8 mouse cellular contexts compared by ENCODE assay signal in genomic region chr5:121824121-121824520, GRCm38 (mm10). TPM values are rescaled to one million over a fixed set of nuclear protein-coding genes. Genes with fewer than 3 reads are reported as not detected.
A peak's percentile ranks its signal among the peaks of the same experiment; 100 is the strongest.
DNase-seq lines count a peak whose midpoint lies in the region; ATAC-seq and TF ChIP-seq lines count a peak whose summit lies in the region.

No protein-coding gene starts in this region.

- ATAC-seq in hindbrain, embryonic 14.5 days (ENCODE audit: low FRiP score), result no peak
- peak; percentile 24; the same call in 1 of the 2 replicates for ATAC-seq in liver, postnatal 0 days
- no peak for ATAC-seq in erythroblast, adult 5-6 weeks (replicated peaks; ENCODE audit: low FRiP score, poor library complexity, severe bottlenecking)

- intact Hi-C loops in left cerebral cortex, postnatal 14 days (cut with DNase I), result no loop called here

- H3K4me3 ChIP-seq in bone marrow macrophage, adult 2 months (ENCODE audit: insufficient read depth, low read length), result no peak overlapping the region
- H3K4me3 ChIP-seq in hindbrain, embryonic 14.5 days (replicated peaks; ENCODE audit: low read length), result no peak overlapping the region
- no peak overlapping the region for H3K4me3 ChIP-seq in liver, postnatal 0 days (ENCODE audit: low read depth, low read length)

- no peak overlapping the region for H3K4me2 ChIP-seq in hindbrain, embryonic 14.5 days (replicated peaks)
- H3K4me2 ChIP-seq in liver, postnatal 0 days (ENCODE audit: low read depth, low read length), result 0 out of 2 replicates have a peak overlapping the region, but pooled peaks have one; percentile 20

- WGBS in hindbrain, embryonic 14.5 days, result 51% methylated on average over 4 of the region's 4 CpGs
- 41% methylated on average over 4 of the region's 4 CpGs for WGBS in liver, postnatal 0 days (ENCODE audit: insufficient replicate concordance)

- peak overlapping the region; percentile 47 for H3K27ac ChIP-seq in bone marrow macrophage, adult 2 months (ENCODE audit: insufficient read depth, low read depth, low read length)
- H3K27ac ChIP-seq in hindbrain, embryonic 14.5 days, result peak overlapping the region; percentile 32; the same call in 1 of the 2 replicates
- H3K27ac ChIP-seq in liver, postnatal 0 days (ENCODE audit: low read depth), result no peak overlapping the region

- peak; percentile 55 for DNase-seq in adrenal gland, postnatal 14 days
- DNase-seq in adrenal gland, postnatal 25 days, result no peak
- DNase-seq in hindbrain, embryonic 14.5 days (ENCODE audit: low spot score), result no peak
- peak; percentile 47 for DNase-seq in liver, postnatal 0 days
- DNase-seq in right cerebral cortex, postnatal 25 days, result no peak
- DNase-seq in left cerebral cortex, postnatal 14 days (ENCODE audit: low spot score in 2 of 2), result no peak

- no peak overlapping the region for H3K9ac ChIP-seq in hindbrain, embryonic 14.5 days
- H3K9ac ChIP-seq in liver, postnatal 0 days (replicated peaks), result no peak overlapping the region; the same call in 1 of the 2 replicates

- no peak for TF ChIP-seq POLR2A in bone marrow macrophage, adult 2 months (IDR thresholded peaks at IDR 0.05; ENCODE audit: borderline replicate concordance, low read depth, low read length)

- no peak for TF ChIP-seq CTCF in bone marrow macrophage, adult 2 months (IDR thresholded peaks at IDR 0.05; ENCODE audit: low read depth, low read length)
- no peak for TF ChIP-seq CTCF in liver, postnatal 0 days (IDR thresholded peaks at IDR 0.05; ENCODE audit: low read depth)

- H3K36me3 ChIP-seq in hindbrain, embryonic 14.5 days (replicated peaks; ENCODE audit: control insufficient read depth, insufficient read depth), result peaks cover 27% of the 10 kb centered on the region
- H3K36me3 ChIP-seq in liver, postnatal 0 days (replicated peaks; ENCODE audit: insufficient read depth, low read length), result peaks cover 56% of the 10 kb centered on the region

- TF ChIP-seq EP300 in liver, postnatal 0 days (IDR thresholded peaks at IDR 0.05; ENCODE audit: low read depth), result no peak

- no peaks in the 10 kb centered on the region for H3K27me3 ChIP-seq in hindbrain, embryonic 14.5 days (ENCODE audit: control insufficient read depth, insufficient read depth, low read length)
- H3K27me3 ChIP-seq in liver, postnatal 0 days (ENCODE audit: insufficient read depth, low read length), result no peaks in the 10 kb centered on the region

- H3K4me1 ChIP-seq in bone marrow macrophage, adult 2 months (ENCODE audit: control insufficient read depth, insufficient read depth, low read length), result peaks cover 38% of the 10 kb centered on the region
- H3K4me1 ChIP-seq in hindbrain, embryonic 14.5 days (replicated peaks; ENCODE audit: control insufficient read depth, insufficient read depth, low read length), result peaks cover 6% of the 10 kb centered on the region
- peaks cover 15% of the 10 kb centered on the region for H3K4me1 ChIP-seq in liver, postnatal 0 days (ENCODE audit: insufficient read depth)

- H3K9me3 ChIP-seq in hindbrain, embryonic 14.5 days (ENCODE audit: control insufficient read depth, low read length), result no peaks in the 10 kb centered on the region
- H3K9me3 ChIP-seq in liver, postnatal 0 days (ENCODE audit: low read length), result no peaks in the 10 kb centered on the region

RNA-seq across cellular contexts. Expression of gene Sh2b3, which starts 13.3 kb away (rescaled TPM):
- 35.6 and 43.0 TPM in 2 replicates for total RNA-seq in adrenal gland, postnatal 14 days (2021)
- 36.4 and 46.0 TPM in 2 replicates for total RNA-seq in adrenal gland, postnatal 25 days (2021)
- 69.5 and 77.5 TPM in 2 replicates for polyA plus RNA-seq in bone marrow macrophage, adult 2 months (2012; ENCODE audit: insufficient read depth, insufficient read length, missing spikeins)
- 8.8 and 9.1 TPM in 2 replicates for polyA plus RNA-seq in hindbrain, embryonic 14.5 days (2014; fragmentation: Nextera tagmentation; extraction: Ambion mirVana)
- 9.0 and 9.1 TPM in 2 replicates for polyA plus RNA-seq in liver, postnatal 0 days (2015; fragmentation: Nextera tagmentation; extraction: Ambion mirVana)
- total RNA-seq in erythroblast, adult 5-6 weeks (2015; ENCODE audit: low replicate concordance), result 9.0 and 18.1 TPM in 2 replicates
- total RNA-seq in erythroblast, adult 5-6 weeks (2017; ENCODE audit: low replicate concordance), result 5.5 and 6.0 TPM in 2 replicates
- 10 to 100 TPM; 20.3 to 20.4 TPM for total RNA-seq in left cerebral cortex, postnatal 14 days (2021)

RNA-seq across cellular contexts. Expression of gene Pheta1, which starts 24.7 kb away (rescaled TPM):
- total RNA-seq in adrenal gland, postnatal 14 days (2021), result 7.1 and 8.8 TPM in 2 replicates
- 6.2 and 8.8 TPM in 2 replicates for total RNA-seq in adrenal gland, postnatal 25 days (2021)
- polyA plus RNA-seq in bone marrow macrophage, adult 2 months (2012; ENCODE audit: insufficient read depth, insufficient read length, missing spikeins), result 6.5 and 6.6 TPM in 2 replicates
- 28.7 and 32.3 TPM in 2 replicates for polyA plus RNA-seq in hindbrain, embryonic 14.5 days (2014; fragmentation: Nextera tagmentation; extraction: Ambion mirVana)
- polyA plus RNA-seq in liver, postnatal 0 days (2015; fragmentation: Nextera tagmentation; extraction: Ambion mirVana), result 4.8 and 5.7 TPM in 2 replicates
- 0.19 and 0.84 TPM in 2 replicates for total RNA-seq in erythroblast, adult 5-6 weeks (2015; ENCODE audit: low replicate concordance)
- 0.70 TPM in 1 of 2 replicates, not detected in the other for total RNA-seq in erythroblast, adult 5-6 weeks (2017; ENCODE audit: low replicate concordance)
- 10 to 100 TPM; 10.3 to 12.6 TPM for total RNA-seq in left cerebral cortex, postnatal 14 days (2021)

Comparison
In these comparisons a context has a peak if more than half of its experiments do, and no peak if none do; other contexts are left out.
1. DNase-seq: peak in adrenal gland, postnatal 14 days (single experiment) and liver, postnatal 0 days (single experiment); none in adrenal gland, postnatal 25 days (single experiment), hindbrain, embryonic 14.5 days (single experiment), right cerebral cortex, postnatal 25 days (single experiment) and left cerebral cortex, postnatal 14 days (0 of 2).